Mouse (Mus musculus): ENCODE measurements around the gene Gpr61.

Gene Gpr61

GRCm38 (mm10) chr3:108178756-108179715 lies 24.4 kb upstream of the Gpr61 start:
- no peak for DNase-seq (ENCODE audit: low spot score)

DNA sequence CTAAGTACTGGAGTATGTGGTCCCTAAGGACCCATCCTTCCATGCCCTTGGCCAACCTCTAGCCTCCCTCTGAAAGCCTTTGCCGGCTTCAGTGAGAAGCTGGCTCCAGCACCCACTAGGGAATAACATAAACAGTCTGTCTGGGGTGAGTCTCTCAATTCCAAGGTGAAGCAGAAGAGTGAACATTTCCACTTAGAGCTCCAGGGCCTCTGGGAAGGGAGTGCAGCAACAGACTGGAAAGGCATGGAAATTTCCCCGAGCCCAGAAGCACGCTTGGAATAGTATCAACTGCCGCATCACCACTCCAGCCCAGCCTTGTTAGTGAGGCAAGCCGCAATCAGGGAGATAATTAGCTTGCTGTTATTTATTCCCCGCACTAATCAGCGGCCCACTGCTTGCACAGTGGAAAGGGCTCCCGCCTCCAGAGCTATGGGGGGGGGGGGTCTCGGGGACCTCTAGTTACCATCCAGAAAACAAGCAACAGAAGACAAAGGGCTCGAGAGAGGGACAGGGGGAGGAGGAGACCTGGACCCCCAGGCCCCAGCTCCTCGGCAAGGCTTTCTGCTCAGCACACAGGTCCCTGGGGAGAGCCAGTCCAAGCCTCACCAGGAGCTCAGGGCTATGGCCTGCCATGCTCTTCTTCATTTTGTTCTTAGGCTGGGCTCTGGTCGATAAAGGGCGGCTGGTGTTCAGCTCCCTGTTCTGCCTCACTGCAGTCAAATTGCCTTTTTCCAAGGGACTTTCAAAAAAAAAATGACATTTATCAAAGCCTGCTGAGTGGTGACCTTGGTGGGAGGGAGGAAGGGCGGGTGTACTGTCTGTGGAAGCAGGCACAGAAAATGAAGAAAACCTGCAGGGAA lies 20.2 kb upstream of the Gpr61 start:
- DNase-seq (ENCODE audit: low spot score) = no peak

GRCm38 (mm10) chr3:108169199-108169598 lies 14.5 kb upstream of the Gpr61 start:
- DNase-seq (ENCODE audit: low spot score) = no peak

DNA sequence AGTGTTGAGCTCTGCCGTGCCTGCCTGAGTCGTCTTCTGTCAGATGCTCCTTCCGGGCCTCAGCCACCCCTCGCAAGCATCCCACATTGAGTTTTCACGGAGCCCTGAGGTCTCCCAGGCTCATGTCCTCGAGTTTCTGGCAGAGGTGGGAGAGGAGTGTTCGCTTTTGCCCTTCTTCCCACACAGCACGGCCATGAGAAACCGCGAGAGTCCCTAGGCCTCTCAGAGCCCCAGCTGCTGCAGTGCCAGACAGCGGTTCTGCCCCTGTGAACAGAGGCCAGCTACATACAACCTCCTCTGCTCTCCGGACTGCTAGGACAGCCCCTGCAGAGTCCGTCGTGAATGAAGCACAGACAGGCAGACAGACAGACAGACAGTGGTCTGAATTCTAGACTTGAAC lies 12.8 kb upstream of the Gpr61 start:
- no peak for DNase-seq (ENCODE audit: low spot score)

GRCm38 (mm10) chr3:108166486-108167211 lies 12.0 kb upstream of the Gpr61 start:
- DNase-seq (ENCODE audit: low spot score) = peak; percentile 66

GRCm38 (mm10) chr3:108165532-108166315 lies 11.0 kb upstream of the Gpr61 start:
- no peak for DNase-seq (ENCODE audit: low spot score)

- DNase-seq (ENCODE audit: low spot score) = peak; percentile 85
Observed at GRCm38 (mm10) chr3:108164807-108165206, 10.1 kb upstream of the Gpr61 start.

DNA sequence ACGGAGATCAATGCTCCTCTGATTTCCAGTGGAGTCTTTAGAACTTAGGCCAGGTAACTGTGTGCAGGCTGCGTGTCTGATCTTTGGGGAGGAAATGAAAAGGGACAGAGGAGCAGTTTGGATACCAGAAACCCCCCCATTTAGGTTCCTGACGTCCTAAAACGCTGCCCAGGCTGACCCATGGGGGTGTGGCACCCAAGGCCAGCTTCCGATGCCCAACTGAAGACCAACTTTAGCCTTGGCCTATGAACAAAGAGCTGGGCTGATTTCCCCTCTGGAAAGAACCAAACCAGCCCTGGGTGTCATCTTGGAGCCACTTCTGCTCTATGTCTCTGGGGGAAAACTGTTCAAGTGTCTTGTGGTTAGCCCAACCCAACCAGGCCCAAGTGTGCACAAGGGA lies 9.4 kb upstream of the Gpr61 start:
- no peak for DNase-seq (ENCODE audit: low spot score)

DNA sequence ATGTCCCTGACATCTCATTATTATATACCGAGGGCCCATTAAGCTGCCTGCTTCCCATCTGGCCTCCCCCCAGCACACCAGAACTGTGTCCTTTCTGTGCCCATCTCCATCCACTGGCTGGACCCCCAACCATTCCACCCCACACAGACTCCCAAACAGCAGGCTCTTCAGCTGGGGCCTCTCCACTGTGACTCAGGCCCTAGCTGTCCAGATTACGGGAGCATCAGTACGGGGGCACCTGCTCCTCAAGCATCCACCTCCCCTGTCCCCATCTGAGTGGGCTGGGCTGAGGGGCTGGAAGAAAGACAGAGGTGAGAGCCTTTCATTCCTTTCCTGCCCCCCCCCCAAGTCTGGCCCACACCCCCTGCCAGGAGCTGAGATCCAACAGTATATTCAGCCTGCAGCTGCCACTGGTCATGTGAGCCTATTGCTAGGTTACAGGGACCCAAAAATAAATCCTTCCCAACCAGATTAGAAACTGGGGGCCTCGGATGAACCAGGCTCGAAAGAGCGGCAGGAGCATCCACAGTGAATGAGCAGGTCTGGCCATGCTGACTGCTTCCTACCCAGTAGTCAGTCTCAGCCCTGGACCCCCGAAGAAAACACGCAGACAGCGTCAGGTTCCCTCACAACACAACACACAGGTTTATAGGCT lies 3.8 kb upstream of the Gpr61 start:
- no peak for DNase-seq (ENCODE audit: low spot score)

DNA sequence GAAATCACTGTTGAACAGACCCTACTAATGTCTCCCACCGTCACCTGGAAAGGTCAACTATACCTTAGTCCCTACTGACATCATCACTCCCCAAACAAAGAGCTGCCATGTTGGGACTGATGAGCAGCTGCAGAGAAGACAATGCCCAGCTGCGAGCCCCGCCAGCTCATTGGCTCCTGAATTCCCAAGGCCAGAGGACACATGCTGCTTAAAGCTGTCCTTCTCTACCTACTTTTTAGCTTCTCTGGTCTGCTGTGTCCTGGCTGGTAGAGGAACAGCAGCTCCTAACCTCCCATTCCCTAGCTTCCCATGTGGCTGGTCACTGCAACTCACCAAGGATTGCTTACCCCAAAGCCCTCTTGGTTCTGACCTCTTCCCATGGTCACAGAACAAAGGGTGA lies 2.4 kb downstream of the Gpr61 start:
- no peak for DNase-seq (ENCODE audit: low spot score)

GRCm38 (mm10) chr3:108147386-108148235 lies 7.1 kb downstream of the Gpr61 start:
- DNase-seq (ENCODE audit: low spot score) = peak; percentile 93

- no peak for DNase-seq (ENCODE audit: low spot score)
Observed at GRCm38 (mm10) chr3:108146671-108147070, 8.0 kb downstream of the Gpr61 start.

- peak; percentile 90 for DNase-seq (ENCODE audit: low spot score)
Observed at GRCm38 (mm10) chr3:108145534-108146445, 8.9 kb downstream of the Gpr61 start, which contains the start of gene Gnai3. Gene Gnai3 (minus strand): TSS chr3:108146146.

- no peak for DNase-seq (ENCODE audit: low spot score)
Observed at GRCm38 (mm10) chr3:108140786-108141185, 13.9 kb downstream of the Gpr61 start.

GRCm38 (mm10) chr3:108139113-108139512 lies 15.6 kb downstream of the Gpr61 start:
- DNase-seq (ENCODE audit: low spot score) = no peak

- no peak for DNase-seq (ENCODE audit: low spot score)
Observed at GRCm38 (mm10) chr3:108134701-108135100, 20.0 kb downstream of the Gpr61 start.

DNA sequence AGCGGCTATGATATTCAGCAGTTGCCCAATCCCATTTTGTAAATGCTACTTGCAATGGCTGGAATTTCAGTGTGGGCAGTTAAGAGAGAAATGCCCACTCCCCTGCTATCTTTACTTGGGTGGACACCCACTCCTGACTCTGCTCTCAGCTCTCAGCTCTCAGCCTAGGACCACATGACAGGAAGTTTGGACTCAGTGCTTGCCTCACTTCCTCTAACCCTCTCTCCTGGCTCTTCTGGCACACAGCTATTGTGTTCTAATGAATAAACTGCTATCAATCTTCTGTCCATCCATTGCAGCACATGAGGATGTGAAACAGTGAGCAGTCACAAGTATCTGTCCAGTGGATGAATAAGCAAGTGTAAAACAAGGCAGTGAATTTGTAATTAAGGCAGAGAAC lies 22.2 kb downstream of the Gpr61 start:
- DNase-seq (ENCODE audit: low spot score) = no peak

GRCm38 (mm10) chr3:108131821-108132220 lies 22.9 kb downstream of the Gpr61 start:
- no peak for DNase-seq (ENCODE audit: low spot score)

DNA sequence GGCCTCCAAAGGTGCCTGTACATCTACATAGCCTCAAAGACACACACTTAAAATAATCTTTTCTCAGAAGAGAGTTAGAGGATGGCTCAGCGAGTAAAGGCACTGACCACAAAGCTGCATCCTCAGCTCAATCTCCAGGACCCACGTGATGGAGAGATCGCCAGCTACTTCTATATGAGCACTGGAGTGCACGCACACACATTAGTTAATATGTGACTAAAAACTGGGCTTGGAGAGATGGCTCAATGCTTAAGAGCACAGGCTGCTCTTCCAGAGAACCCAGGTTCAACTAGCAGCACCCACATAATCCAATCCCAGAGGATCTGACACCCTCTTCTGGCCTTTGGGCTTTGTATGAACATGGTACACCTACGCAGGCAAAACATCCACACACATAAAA lies 23.5 kb downstream of the Gpr61 start:
- no peak for DNase-seq (ENCODE audit: low spot score)
